Mouse (Mus musculus) kidney, postnatal 25 days (tissue): ENCODE measurements around the gene Tyw1.
A peak's percentile ranks its signal among the peaks of the same experiment; 100 is the strongest.
"Not testable (repeated sequence)": the region's sequence is repeated elsewhere in the genome, so short reads cannot be mapped to it uniquely, and the experiment has no call there.

Experiments used
- DNase-seq, 2 experiments: peaks; one replicate each; pipeline ENCODE4 v3.0.0; 2021; ENCODE audit warnings: mixed read lengths in 2 of 2

The Tyw1 gene

DNA sequence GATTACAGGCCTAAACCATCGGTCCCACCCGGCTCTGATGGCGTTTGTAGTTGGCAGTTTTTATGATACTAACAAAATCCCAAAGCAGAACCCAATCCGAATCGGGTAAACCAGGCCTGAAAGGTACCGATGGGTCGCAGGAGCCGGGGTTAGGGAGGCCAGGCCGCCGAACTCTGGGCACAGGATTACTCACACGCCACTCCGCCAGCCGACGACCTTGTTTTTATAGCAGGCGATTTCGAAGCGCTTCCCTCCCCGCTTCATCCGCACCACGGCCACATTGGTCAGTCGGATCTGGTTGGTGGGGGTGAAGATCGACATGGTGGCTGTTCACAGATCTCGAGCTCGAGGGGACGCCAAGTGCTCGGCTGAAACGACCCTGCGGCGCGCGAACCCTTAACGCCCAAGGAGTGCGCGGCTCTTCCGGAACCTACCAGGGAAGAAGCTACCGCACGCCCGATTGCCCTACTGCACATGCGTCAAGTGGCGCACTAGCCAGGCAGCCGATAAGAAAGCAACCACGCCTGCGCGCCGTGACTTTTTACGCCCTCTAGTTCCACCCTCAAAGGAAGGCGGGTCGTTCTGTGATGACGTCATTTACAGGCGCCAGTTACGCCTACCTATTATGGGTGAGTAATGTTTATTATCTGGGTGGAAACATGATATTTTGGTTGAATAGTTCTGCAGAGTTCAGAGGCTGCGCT is at the start of gene Tyw1, which contains the start of gene Sbds:
Gene Tyw1, plus strand, starts transcription at position 603 of the 704 bp plus-strand sequence.
Gene Sbds, minus strand, starts transcription at position 514 of the 704 bp plus-strand sequence.
- DNase-seq: peak; percentile 99

DNA sequence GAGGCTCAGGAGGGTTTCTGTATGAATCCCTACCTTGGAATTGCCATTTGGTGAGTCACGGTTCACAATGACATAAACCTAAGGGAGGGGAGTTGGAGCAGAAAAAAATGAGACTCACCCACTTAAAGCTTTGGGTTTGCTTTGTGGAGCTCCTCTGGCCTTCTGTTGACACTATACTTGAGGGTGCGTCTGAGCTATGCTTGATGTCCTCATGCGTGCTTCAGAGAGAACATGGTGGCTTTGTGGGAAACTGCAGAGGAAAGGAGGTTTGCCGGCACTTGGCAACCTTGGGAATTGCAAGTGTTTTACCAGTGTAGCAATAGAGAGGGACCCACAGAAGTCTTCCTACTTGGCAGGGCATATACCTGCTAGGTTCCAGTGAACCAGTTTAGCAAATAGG is 48.1 kb upstream of the Tyw1 start:
- DNase-seq: no peak

DNA sequence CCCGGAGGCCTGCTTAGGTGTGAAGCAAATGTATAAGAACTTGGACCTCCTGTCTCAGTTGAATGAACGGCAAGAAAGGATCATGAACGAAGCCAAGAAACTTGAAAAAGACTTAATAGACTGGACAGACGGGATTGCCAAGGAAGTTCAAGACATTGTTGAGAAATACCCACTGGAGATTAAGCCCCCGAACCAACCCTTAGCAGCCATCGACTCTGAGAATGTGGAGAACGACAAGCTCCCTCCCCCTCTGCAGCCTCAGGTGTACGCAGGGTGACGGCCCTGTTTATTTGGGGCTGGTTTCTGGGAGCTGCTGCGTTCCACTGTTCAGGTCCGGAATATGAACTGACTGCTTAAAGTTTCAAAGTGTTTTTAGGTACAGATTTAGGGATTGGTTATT is 42.5 kb upstream of the Tyw1 start:
- DNase-seq: no peak

DNA sequence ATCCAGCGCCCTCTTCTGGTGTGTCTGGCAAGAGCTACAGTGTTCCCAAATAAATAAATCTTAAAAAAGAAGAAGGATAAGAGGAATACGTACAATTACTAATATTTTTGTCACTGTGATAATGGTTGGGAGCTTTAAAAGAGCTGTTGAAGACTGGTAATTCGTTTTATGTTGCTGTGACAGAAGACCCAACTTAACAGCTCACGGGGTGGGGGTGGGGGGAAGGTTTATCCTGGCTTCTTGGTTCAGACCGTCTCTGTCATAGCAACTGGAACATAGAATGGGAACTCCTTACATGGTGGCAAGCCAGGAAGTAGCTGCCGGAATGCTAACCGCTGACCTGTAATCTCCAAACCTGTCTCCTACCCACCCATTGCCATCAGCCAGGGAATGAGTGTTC is 38.6 kb upstream of the Tyw1 start, which contains the start of gene Tmem248:
Gene Tmem248, plus strand, starts transcription at position 301 of the 400 bp plus-strand sequence.
- DNase-seq: no peak

DNA sequence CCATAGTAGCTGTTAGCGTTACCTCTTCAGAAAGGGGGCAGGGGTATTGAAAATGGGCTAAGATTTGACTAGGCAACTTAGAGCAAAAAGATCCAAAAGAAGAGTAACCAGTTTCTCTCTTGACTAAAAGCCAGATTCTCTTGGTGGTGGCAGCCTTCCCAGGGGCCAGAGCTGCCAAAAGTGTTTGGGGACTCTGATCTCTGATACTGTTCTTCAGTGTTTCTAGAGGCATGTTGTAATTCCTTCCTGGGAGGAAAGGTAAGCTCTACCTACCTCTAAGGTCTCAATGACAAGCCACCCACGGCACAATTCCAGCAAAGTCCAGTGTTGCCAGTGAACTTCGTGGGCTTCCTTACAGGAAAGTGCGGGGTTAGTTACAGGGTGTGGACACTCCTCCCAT is 38.0 kb upstream of the Tyw1 start:
- no peak for DNase-seq

DNA sequence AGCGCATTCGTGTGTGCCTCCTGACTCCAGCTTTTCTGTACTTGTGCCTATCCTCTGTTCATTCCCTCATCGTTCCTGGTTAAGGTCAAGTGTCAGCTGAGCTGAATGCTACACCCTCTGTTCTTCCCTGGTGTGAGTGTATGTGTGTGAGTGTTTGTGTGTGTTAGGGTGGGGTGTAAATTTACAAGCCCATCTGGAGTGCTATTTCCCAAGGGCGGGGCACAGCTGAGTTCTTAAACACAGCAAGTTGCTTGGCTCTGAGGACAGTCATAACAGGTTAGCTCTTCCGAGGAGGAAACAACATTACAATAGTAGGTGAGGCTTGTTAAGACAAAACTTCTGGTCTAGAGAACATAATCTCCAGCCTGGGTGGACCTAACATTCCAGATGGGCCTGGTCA is 37.1 kb upstream of the Tyw1 start:
- no peak for DNase-seq

DNA sequence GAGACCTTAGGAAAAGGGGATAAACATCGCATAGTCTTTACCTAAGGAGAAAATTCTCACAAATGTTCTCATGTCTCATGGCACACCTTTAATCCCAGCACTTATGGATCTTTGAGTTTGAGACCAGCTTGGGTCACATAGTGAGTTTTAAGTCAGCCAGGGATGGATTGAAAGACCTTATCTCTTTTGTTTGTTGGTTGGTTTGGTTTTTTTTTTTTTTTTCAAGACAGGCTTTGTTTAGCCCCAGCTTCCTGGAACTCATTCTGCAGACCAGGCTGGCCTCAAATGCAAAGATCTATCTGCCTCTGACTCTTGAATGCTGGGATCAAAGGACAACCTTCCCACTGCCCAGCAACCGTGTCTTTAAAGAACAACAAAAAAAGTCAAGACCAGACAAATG is 34.1 kb upstream of the Tyw1 start:
- peak in 1 of 2 experiments; percentile 11 for DNase-seq

DNA sequence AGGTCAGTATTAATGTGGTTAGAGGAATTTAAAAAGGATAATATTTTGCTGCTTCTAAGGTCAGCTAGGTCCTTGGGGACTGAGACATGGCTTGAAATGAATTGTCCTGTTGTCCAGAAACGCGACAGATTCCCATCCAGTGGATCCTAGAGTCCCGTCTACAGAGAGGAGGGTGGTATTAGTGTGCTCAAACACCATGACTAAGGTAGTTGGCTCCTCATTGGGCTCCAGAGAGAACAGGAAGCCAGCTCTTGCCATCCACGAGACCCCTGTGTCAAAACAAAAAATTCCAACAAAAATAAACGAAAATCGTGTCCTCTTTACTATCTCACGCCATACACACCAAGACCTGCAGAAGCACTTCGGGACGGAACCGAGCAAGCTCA is 33.7 kb upstream of the Tyw1 start:
- no peak for DNase-seq

DNA sequence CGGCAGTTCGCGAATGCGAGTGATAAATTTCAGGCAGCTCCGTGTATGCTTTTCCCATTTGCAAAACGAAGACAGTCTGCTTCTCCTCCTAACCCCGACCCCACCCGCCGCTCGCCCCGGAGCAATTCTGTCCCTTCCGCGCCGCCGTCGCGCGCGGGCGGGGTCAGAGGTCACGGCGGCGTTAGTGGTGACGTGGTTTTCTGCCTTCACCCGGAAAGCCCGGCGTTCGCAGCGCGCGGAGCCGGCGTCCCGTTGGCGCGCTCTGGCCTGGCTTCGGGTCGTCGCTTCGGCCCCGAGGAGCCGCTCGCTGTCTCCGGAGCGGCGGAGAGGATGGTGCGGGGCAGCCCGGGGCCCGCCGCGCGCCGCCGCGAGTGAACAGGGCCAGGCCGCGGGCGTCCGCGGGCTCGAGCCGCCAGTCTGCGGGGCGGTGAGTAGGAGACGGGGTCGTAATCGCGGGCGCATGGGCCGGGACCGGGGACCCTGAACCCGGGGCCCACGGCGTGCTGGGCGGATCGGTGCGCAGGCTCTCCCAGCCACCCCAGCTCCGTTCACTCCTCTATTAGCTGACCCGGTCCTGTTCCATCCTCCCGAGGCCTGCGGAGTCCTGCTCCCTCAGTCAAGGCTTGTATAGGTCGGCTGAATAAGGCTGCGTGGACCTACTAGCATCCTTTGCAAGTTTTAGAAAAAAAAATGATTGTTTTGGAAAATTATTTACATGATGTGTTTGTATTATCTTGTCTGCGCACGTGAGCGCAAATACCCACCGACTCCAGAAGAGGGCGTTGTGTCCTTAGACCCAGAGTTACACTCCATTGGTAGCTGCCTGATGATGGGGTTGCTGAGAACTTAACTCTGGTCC is 33.0 kb upstream of the Tyw1 start:
- peak; percentile 90 to 94 for DNase-seq

DNA sequence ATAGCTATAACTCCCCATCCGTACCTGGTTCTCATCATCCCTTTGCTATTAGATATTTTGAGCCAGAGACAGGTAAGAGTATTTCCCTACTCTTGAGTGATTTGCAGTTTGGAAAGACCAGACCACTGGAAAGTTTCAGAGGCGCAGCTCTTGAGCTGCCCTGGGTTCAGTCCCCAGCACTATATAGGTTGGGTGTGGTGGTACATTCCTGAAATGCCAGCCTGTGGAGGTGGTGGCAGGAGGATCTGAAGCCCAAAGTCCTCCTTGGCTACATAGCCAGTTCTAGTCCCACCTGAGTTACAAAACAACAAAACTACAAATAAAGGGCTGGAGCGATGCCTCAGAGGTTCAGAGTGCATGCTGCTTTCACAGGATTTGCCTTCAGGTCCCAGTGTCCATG is 28.6 kb upstream of the Tyw1 start:
- no peak for DNase-seq

DNA sequence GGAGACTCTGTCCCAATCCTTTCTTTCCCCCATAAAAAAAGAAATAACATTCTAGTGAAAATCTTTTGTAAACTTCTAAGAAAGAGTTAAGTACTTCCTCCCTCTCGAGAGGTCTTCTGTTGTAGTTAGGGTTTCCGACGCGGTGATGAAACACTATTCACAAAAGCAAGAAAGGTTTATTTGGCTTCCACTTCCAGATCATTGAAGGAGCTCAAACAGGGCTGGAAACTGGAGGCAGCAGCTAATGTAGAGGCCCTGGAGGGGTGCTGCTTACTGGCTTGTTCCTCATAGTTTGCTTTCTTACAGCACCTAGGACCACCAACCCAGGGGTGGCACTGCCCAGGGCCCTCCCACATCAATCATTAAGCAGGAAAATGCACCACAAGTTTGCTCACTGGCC is 27.3 kb upstream of the Tyw1 start:
- DNase-seq: no peak

DNA sequence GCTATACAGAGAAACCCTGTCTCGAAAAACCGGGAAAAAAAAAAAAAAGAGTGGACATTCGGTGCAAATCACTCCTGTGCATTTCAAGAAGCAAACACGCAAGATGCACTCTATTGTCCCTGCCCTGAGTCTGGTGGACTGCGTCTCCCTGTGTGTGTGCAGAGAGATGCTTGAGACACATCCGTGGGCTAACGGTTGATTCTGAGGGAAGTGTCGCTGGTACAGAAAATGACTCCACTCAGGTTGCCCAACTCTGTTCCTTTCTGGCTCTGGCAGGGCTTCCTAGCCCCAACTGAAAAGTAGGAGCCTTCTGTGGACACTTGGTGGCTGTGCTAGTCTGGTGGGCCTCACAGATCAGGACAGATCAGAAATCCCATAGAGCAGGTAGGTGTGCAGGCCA is 19.1 kb upstream of the Tyw1 start:
- DNase-seq: no peak

DNA sequence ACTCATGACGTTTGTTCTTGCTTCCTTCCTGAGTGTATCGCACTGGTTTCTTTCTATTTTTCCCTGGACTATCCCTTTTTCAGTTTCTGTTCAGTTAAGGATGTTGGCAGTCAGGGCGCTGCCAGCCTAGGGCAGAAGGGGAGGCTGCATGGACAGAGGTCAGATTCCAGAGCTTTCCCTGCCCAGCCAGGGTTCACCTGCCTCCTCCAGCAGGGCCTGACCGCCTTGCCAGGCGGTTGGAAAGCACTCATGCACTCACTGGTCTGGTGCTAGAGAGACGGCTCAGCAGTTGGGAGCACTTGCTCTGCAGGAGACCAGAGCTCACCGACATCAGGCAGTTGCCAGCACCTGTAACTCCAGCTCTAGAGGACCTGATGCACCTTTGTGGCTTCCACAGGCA is 16.2 kb upstream of the Tyw1 start:
- peak; percentile 72 to 90 for DNase-seq

DNA sequence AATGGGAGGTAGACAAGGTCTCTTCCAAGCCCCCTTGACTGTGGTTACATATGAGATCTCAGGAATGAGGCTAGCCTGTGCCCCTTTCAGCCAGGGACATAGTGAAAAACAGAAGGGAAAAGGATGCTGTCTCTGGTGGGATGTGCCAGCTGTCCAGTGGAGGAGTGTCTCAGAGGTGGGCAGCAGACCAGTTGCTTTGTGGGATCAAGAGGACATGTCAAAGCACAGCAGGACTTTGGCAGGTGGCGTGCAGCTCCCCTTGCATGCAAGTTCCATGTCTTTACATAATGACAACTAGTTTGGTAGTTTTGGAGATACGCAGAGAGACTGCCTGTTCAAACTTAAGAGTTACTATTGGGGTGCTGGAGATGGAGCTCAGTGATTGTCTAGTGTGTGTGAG is 15.6 kb upstream of the Tyw1 start:
- DNase-seq: no peak

DNA sequence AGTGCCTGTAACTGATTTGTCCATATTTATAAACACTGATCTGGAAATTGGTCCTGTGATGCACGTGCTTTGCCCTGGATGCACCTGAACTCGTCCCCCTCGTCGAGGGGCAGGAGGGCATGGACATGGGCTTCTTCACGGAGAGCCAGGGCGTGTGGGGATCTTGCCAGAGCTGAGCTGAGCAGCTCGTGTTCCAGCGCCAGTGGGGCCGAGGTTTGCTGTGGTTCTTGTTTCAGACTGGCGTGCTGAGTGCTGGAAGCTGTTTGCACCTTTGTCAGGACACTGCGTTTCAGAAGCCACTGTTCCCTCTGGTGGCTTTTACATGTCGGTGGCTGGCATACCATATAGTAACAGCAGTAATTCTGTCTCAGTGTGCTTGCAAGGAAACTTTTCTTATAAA is 14.0 kb upstream of the Tyw1 start:
- DNase-seq: no peak

DNA sequence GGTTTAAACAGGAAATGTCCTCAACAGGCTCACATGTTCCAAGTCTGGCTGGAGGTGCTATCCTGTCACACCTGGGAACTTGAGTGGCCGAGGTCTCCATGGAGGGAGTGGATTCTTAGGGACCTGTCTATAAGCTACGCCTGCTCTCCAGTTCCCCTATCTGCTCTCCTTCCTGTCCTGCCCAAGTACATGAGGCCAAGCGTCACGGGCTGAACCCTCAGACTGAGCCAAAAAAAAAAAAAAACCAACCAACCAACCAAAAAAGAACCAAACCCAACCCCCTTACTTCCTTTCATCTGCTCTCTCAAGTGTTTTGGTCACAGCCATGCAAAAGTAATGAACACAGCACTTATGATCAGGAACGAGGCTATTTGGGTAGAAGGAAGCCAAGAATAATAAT is 7.6 kb upstream of the Tyw1 start:
- DNase-seq: no peak

DNA sequence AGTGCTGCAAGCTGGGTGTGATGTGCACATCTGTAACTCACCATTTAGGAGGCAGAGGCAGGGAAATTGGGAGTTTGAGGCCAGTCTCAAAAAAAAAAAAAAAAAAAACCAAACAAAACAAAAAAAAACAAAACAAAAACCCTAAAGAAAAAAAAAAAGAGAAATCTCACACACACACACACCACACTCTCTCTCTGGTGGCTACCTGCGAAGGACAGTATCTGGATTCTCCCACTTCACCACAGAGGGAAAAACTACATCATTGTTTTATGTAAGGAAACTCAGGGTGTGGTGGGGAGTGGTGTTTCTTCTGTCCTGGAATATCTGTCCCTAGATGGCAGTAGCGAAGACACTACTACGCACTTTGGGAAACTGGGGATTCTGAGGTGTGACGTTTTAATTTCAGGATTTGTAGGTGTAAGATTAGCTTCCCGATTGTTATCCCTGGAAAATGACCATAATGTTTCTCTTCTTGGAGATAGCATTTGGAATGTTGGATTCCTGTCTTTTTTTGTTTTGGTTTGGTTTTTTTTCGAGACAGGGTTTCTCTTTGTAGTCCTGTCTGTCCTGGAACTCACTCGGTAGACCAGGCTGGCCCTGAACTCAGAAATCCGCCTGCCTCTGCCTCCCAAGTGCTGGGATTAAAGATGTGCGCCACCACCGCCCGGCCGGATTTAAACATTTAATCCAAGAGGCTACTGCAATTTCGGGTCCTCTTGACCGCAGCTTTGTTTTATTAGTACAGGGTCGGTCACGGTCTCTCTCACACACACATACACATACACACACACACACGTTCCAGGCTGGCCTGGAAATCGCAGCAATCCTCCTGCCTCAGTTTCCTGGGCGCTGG is 1.0 kb upstream of the Tyw1 start:
- DNase-seq: peak in 1 of 2 experiments; percentile 43

DNA sequence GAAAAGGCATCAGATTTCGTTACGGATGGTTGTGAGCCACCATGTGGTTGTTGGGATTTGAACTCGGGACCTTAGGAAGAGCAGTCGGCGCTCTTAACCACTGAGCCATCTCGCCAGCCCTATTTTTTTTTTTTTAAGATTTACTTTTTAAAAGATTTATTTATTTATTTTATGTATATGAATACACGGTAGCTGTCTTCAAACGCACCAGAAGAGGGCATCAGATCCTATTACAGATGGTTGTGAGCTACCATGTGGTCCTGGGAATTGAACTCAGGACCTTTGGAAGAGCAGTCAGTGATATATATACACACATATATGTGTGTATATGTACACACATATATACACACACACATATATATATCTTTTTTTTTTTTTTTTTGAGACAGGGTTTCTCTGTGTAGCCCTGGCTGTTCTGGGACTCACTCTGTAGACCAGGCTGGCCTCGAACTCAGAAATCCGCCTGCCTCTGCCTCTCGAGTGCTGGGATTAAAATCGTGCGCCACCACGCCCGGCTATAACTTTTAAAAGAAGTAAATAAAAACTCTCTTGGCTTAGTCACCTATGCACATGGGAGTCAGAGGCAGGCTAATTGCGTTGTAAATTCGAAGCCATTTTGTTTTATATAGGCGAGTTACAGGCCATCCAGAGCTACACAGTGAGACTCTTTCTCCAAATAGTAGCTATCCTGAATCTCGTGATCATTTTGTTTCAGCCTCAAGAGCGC is 543 bp downstream of the Tyw1 start:
- DNase-seq: not testable (repeated sequence)

DNA sequence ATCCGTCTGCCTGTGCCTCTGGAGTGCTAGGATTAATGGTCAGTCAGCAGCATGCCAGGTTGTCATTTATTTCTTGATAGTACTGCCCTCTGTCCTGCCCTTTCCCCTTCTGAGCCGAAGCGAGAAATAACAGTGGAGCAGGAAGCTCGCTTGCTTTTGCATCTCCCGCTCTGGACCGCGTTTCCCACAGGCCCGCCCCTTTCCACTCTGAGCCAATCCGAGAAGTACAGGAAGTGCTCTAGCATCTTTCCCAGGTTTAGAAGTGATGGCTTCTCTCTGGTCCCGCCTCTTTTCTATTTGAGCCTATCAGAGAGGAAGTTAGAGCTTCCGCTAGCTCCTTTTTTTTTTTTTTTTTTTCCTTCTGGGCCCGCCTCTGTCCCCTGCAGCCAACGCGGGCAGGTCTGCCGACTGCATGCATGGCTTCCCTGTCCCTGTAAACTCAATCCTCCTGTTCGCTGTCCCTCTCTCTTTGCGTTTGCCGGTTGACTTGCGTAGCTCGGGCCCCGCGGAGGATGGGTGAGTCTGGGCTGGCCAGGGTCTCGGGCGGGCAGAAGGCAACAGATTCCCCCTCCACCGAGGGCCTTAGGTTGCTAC is 1.4 kb downstream of the Tyw1 start:
- peak; percentile 98 for DNase-seq

DNA sequence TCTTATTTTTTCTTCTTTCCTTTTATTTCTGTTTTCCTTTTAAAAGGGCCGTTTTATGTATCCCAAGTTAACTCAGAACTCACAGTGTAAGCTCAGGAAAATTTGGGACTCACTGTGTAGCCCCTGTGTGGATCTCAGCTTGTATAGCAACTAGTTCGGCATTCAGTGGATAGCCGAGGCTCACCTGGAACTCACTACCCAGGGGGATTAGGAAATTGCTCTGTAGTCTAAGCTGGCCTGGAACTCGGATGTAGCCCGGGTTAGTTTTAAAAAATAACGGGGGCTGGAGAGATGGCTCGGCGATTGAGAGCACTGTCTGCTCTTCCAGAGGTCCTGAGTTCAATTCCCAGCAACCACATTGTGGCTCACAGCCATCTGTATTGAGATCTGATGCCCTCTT is 1.9 kb downstream of the Tyw1 start:
- DNase-seq: no peak

DNA sequence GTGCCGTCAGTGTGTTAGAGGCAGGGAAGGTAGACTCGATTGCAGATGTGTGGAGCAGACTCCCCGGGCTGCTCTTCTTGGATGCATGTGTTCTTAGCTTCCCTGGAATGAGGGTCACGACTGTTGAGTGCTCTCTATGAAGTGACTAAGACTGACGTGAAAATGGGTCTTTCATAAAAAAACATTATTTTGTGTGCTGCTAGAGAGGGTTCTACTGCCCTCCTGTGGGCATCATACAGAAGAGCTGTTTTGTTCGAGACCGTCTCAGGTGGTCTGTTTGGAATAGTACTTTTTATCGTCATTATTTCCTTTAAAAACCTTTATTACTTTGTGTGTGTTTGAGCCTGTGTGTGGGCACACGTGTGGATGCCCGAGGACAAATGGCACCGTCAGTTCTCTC is 8.0 kb downstream of the Tyw1 start:
- DNase-seq: no peak

DNA sequence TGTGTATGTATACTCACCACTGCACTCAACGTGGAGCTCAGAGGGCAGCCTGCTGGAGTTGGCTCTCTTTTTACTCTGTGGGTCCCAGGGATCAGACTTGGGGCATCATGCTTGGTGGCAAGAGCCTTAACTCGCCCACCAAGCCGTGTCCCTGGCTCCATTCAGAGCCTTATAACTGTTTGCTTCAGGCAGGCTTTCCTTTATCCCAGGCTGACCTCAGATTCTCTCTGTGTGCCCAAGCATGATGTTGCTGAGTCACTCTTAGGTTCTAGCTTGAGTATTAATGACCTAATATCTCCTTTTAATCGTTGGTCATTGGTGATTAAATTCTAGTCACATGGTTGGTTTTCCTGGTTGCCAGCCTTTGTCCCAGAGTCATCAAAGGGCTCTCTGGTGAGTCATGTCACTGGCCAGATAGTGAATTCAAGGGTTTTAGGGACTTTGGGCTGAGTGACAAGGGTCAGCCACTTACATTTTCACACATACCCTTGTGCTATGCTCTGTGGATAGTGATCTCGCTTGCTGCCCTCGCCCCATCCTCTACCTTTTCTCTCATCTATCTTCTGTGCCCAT is 9.1 kb downstream of the Tyw1 start:
- no peak for DNase-seq
